Mouse (Mus musculus): Measurements from ENCODE around the gene Coq7.

Coq7 gene

GRCm38 (mm10) chr7:118461400-118462136 lies 71.6 kb downstream of the Coq7 start:
- DNase-seq (ENCODE audit: low spot score), result no peak

All from c-Kit-positive CD71-positive TER-119-positive erythroid progenitor cells, embryonic 14.5 days (primary cell).